Mouse (Mus musculus) heart, postnatal 0 days (tissue): ENCODE results near the gene Bcas3.

Source experiments
- CTCF ChIP-seq: IDR thresholded peaks from 2 replicates; pipeline ENCODE4 v1.5.1; 2016; ENCODE audit warnings: antibody characterized with exemption, control low read depth, low read depth
- EP300 ChIP-seq: IDR thresholded peaks from 2 replicates; pipeline ENCODE4 v1.6.1; 2016; ENCODE audit warnings: antibody characterized with exemption, low read depth

DNA sequence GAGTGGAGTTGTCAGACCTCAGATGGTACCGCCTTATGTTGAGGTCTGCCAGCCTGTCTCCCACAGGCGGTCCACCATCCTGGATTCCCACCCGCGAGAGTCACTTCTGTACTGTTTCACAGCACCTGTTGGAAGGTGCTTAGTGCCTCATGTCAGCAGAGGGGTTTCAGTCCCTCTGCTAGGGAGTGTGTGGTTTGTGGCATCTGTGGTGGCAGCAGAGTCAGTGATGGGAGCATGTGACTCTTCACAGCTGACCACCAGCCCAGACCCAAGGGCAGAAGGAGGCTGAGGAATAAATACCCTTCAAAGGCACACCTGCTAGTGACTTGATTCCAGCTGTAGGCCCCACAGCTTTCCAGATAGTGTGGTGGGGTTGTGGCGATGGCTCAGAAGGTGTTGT is 94.4 kb downstream of the Bcas3 start:
- TF ChIP-seq EP300 (no peak), CTCF (no peak)
